Mouse (Mus musculus) retina, adult 2 months (tissue): ENCODE measurements around the gene Ybx2.
"Not testable (repeated sequence)": the region's sequence is repeated elsewhere in the genome, so short reads cannot be mapped to it uniquely, and the experiment has no call there.

Source experiments
- DNase-seq: peaks from one replicate; pipeline ENCODE4 v3.0.0-alpha.2; 2012; ENCODE audit warnings: low read depth, low spot score

Gene Ybx2

GRCm38 (mm10) chr11:69934681-69935080 is 915 bp upstream of the Ybx2 start:
- no peak for DNase-seq

GRCm38 (mm10) chr11:69936156-69936555 is 560 bp downstream of the Ybx2 start:
- no peak for DNase-seq

GRCm38 (mm10) chr11:69936714-69937347 is 1.2 kb downstream of the Ybx2 start:
- DNase-seq, result no peak

- DNase-seq, result no peak
These were observed 1.8 kb downstream of the Ybx2 start for GRCm38 (mm10) chr11:69937385-69937784.

GRCm38 (mm10) chr11:69937834-69938233 is 2.2 kb downstream of the Ybx2 start:
- no peak for DNase-seq

GRCm38 (mm10) chr11:69938401-69938979 is 2.9 kb downstream of the Ybx2 start:
- no peak for DNase-seq

GRCm38 (mm10) chr11:69939181-69939580 is 3.6 kb downstream of the Ybx2 start:
- DNase-seq, result no peak

GRCm38 (mm10) chr11:69939731-69940130 is 4.1 kb downstream of the Ybx2 start:
- DNase-seq, result no peak

- no peak for DNase-seq
These were observed 5.4 kb downstream of the Ybx2 start for GRCm38 (mm10) chr11:69940962-69941361.

GRCm38 (mm10) chr11:69945216-69945615 is 9.6 kb downstream of the Ybx2 start:
- no peak for DNase-seq

GRCm38 (mm10) chr11:69945997-69946891 is 10.6 kb downstream of the Ybx2 start:
- no peak for DNase-seq

GRCm38 (mm10) chr11:69947337-69948065 is 11.9 kb downstream of the Ybx2 start:
- no peak for DNase-seq

GRCm38 (mm10) chr11:69948066-69948762 is 12.6 kb downstream of the Ybx2 start, which contains the start of gene Slc2a4:
Gene Slc2a4 (minus strand): TSS chr11:69948188.
- DNase-seq, result no peak

GRCm38 (mm10) chr11:69948763-69949150 is 13.2 kb downstream of the Ybx2 start:
- DNase-seq, result peak; percentile 67

- DNase-seq, result no peak
These were observed 15.3 kb downstream of the Ybx2 start for GRCm38 (mm10) chr11:69950807-69951459.

GRCm38 (mm10) chr11:69952274-69952673 is 16.7 kb downstream of the Ybx2 start:
- no peak for DNase-seq

- no peak for DNase-seq
These were observed 17.8 kb downstream of the Ybx2 start for GRCm38 (mm10) chr11:69953267-69953915.

- DNase-seq, result not testable (repeated sequence)
These were observed 20.0 kb downstream of the Ybx2 start for GRCm38 (mm10) chr11:69955618-69956017.

- DNase-seq, result no peak
These were observed 20.6 kb downstream of the Ybx2 start for GRCm38 (mm10) chr11:69956218-69956617.

- DNase-seq, result no peak
These were observed 25.0 kb downstream of the Ybx2 start for GRCm38 (mm10) chr11:69960616-69961015.
